Mouse (Mus musculus): ENCODE data around the gene Ccdc34.

GRCm38 (mm10) chr2:110210508-110211496, 193.2 kb downstream of the Ccdc34 start:
- TF ChIP-seq POLR2A (IDR thresholded peaks at IDR 0.05; ENCODE audit: low read depth, low read length) (no peak), CTCF (conservative IDR thresholded peaks at IDR 0.05; ENCODE audit: insufficient read depth, insufficient read length, low read depth, low read length) (no peak)
